ENCODE assay signal across 8 mouse cellular contexts in genomic region chr14:33250956-33251745, GRCm38 (mm10). TPM values are rescaled to one million over a fixed set of nuclear protein-coding genes. Genes with fewer than 3 reads are reported as not detected.
A peak's percentile ranks its signal among the peaks of the same experiment; 100 is the strongest.
DNase-seq lines count a peak whose midpoint lies in the region; ATAC-seq lines count a peak whose summit lies in the region.

No protein-coding gene starts in this region.

- intact Hi-C loops in heart, postnatal 25 days (cut with DNase I), result no loop called here

- no peak for ATAC-seq in heart, embryonic 11.5 days (replicated peaks; ENCODE audit: insufficient number of reproducible peaks, low FRiP score, low TSS enrichment)
- no peak for ATAC-seq in hindbrain, embryonic 11.5 days (ENCODE audit: low FRiP score)
- no peak for ATAC-seq in midbrain, embryonic 11.5 days (ENCODE audit: low FRiP score)
- no peak for ATAC-seq in CD4-positive, CD25-positive, alpha-beta regulatory T cell, adult 4 months
- ATAC-seq in granulocyte monocyte progenitor cell, adult 5-6 weeks (replicated peaks; ENCODE audit: poor library complexity, severe bottlenecking), result no peak

- H3K27ac ChIP-seq in heart, embryonic 11.5 days (ENCODE audit: low read depth, low read length), result no peak overlapping the region
- H3K27ac ChIP-seq in hindbrain, embryonic 11.5 days (ENCODE audit: low read depth, low read length), result no peak overlapping the region
- H3K27ac ChIP-seq in midbrain, embryonic 11.5 days (ENCODE audit: low read depth, low read length), result no peak overlapping the region

- WGBS in heart, embryonic 11.5 days (ENCODE audit: insufficient replicate concordance), result 5% methylated on average over 13 of the region's 13 CpGs
- 7% methylated on average over 13 of the region's 13 CpGs for WGBS in hindbrain, embryonic 11.5 days
- 8% methylated on average over 12 of the region's 13 CpGs for WGBS in midbrain, embryonic 11.5 days

- H3K27me3 ChIP-seq in heart, embryonic 11.5 days (ENCODE audit: control insufficient read depth, insufficient read depth, low read length), result peaks cover 22% of the 10 kb centered on the region
- H3K27me3 ChIP-seq in hindbrain, embryonic 11.5 days (ENCODE audit: control insufficient read depth, insufficient read depth, low read length), result peaks cover 6% of the 10 kb centered on the region
- H3K27me3 ChIP-seq in midbrain, embryonic 11.5 days (ENCODE audit: control insufficient read depth, insufficient read depth, low read length), result peaks cover 9% of the 10 kb centered on the region; the same call in 1 of the 2 replicates

- peaks cover 8% of the 10 kb centered on the region for H3K4me1 ChIP-seq in heart, embryonic 11.5 days (ENCODE audit: control insufficient read depth, insufficient read depth, low read length)
- H3K4me1 ChIP-seq in hindbrain, embryonic 11.5 days (replicated peaks; ENCODE audit: control insufficient read depth, insufficient read depth, low read length), result peaks cover 4% of the 10 kb centered on the region
- H3K4me1 ChIP-seq in midbrain, embryonic 11.5 days (ENCODE audit: control insufficient read depth, insufficient read depth, low read length), result 0 out of 2 replicates have a peak, but pooled peaks cover 10% of the 10 kb centered on the region

- H3K9ac ChIP-seq in heart, embryonic 11.5 days (ENCODE audit: low read depth, low read length), result no peak overlapping the region
- H3K9ac ChIP-seq in hindbrain, embryonic 11.5 days (ENCODE audit: low read depth, low read length), result no peak overlapping the region; the same call in 1 of the 2 replicates
- no peak overlapping the region for H3K9ac ChIP-seq in midbrain, embryonic 11.5 days (ENCODE audit: low read length)

- no peaks in the 10 kb centered on the region for H3K9me3 ChIP-seq in heart, embryonic 11.5 days (replicated peaks; ENCODE audit: control insufficient read depth, low read length)
- no peaks in the 10 kb centered on the region for H3K9me3 ChIP-seq in hindbrain, embryonic 11.5 days (ENCODE audit: control insufficient read depth, low read length)
- no peaks in the 10 kb centered on the region for H3K9me3 ChIP-seq in midbrain, embryonic 11.5 days (ENCODE audit: control insufficient read depth, low read length)

- DNase-seq in heart, postnatal 25 days (ENCODE audit: low spot score), result no peak
- DNase-seq in MN1 (ENCODE audit: low spot score), result peak; percentile 30
- DNase-seq in hindbrain, embryonic 11.5 days (ENCODE audit: low spot score), result peak; percentile 19
- DNase-seq in midbrain, embryonic 11.5 days (ENCODE audit: low spot score, missing footprints), result peak; percentile 82
- no peak for DNase-seq in right cerebral cortex, adult 2 months (ENCODE audit: low spot score in 2 of 2)

- H3K4me2 ChIP-seq in heart, embryonic 11.5 days, result peak overlapping the region; percentile 92
- peak overlapping the region; percentile 71 for H3K4me2 ChIP-seq in hindbrain, embryonic 11.5 days (replicated peaks; ENCODE audit: low read depth, low read length)
- peak overlapping the region; percentile 86 for H3K4me2 ChIP-seq in midbrain, embryonic 11.5 days

- H3K4me3 ChIP-seq in heart, embryonic 11.5 days (ENCODE audit: low read depth, low read length), result peak overlapping the region; percentile 45
- peak overlapping the region; percentile 26 for H3K4me3 ChIP-seq in hindbrain, embryonic 11.5 days (ENCODE audit: low read depth, low read length)
- peak overlapping the region; percentile 36 for H3K4me3 ChIP-seq in midbrain, embryonic 11.5 days (ENCODE audit: low read depth, low read length)

- no peaks in the 10 kb centered on the region for H3K36me3 ChIP-seq in heart, embryonic 11.5 days (ENCODE audit: control insufficient read depth, insufficient read depth, low read length)
- H3K36me3 ChIP-seq in hindbrain, embryonic 11.5 days (ENCODE audit: control insufficient read depth, insufficient read depth, low read length), result no peaks in the 10 kb centered on the region
- no peaks in the 10 kb centered on the region for H3K36me3 ChIP-seq in midbrain, embryonic 11.5 days (ENCODE audit: control insufficient read depth, insufficient read depth, low read length)

RNA-seq across cellular contexts. Expression of gene Arhgap22, which starts 37.3 kb away (rescaled TPM):
- polyA plus RNA-seq in heart, embryonic 11.5 days (2014; fragmentation: Nextera tagmentation; extraction: Ambion mirVana), result 3.5 and 4.5 TPM in 2 replicates
- 1 to 10 TPM; 1.5 to 2.1 TPM for total RNA-seq in heart, postnatal 25 days (2021)
- 0.94 and 1.7 TPM in 2 replicates for polyA plus RNA-seq in hindbrain, embryonic 11.5 days (2014; fragmentation: Nextera tagmentation; extraction: Ambion mirVana)
- 1.1 and 1.5 TPM in 2 replicates for polyA plus RNA-seq in midbrain, embryonic 11.5 days (2014; fragmentation: Nextera tagmentation; extraction: Ambion mirVana)
- polyA plus RNA-seq in CD4-positive, CD25-positive, alpha-beta regulatory T cell, adult 4 months (2017; shearing (Covaris generic)), result not detected
- 0.47 TPM in 1 of 2 replicates, not detected in the other for total RNA-seq in granulocyte monocyte progenitor cell, adult 5-6 weeks (2014; fragmentation: Nextera tagmentation)
- 1.3 TPM in 1 of 2 replicates, not detected in the other for total RNA-seq in granulocyte monocyte progenitor cell, adult 5-6 weeks (2017)

Comparison
In these comparisons a context has a peak if more than half of its experiments do, and no peak if none do; other contexts are left out.
1. DNase-seq: peak in MN1 (single experiment), hindbrain, embryonic 11.5 days (single experiment) and midbrain, embryonic 11.5 days (single experiment); none in heart, postnatal 25 days (single experiment) and right cerebral cortex, adult 2 months (0 of 2).
2. Peak in every context shown above with its lines, with median percentiles within 50 percentile points of each other: H3K4me2 ChIP-seq and H3K4me3 ChIP-seq.